Comparison of ENCODE assay signal across 8 mouse cellular contexts in genomic region chr9:64016648-64017400, GRCm38 (mm10). TPM values are rescaled to one million over a fixed set of nuclear protein-coding genes. Genes with fewer than 3 reads are reported as not detected.
DNase-seq lines count a peak whose midpoint lies in the region; ATAC-seq lines count a peak whose summit lies in the region.

No protein-coding gene starts in this region.

- H3K4me2 ChIP-seq in heart, embryonic 12.5 days, result peak overlapping the region; percentile 97
- peak overlapping the region; percentile 88 for H3K4me2 ChIP-seq in kidney, embryonic 16.5 days (replicated peaks; ENCODE audit: low read depth, low read length)
- H3K4me2 ChIP-seq in stomach, embryonic 15.5 days, result peak overlapping the region; percentile 95

- H3K9me3 ChIP-seq in erythroblast, embryonic 14.5 days (ENCODE audit: control insufficient read depth, low read length), result peaks cover 22% of the 10 kb centered on the region; the same call in 1 of the 2 replicates
- peaks cover 5% of the 10 kb centered on the region; the same call in 1 of the 2 replicates for H3K9me3 ChIP-seq in embryonic facial prominence, embryonic 10.5 days
- peaks cover 3% of the 10 kb centered on the region; the same call in 1 of the 2 replicates for H3K9me3 ChIP-seq in heart, embryonic 12.5 days (replicated peaks)
- H3K9me3 ChIP-seq in kidney, embryonic 16.5 days (ENCODE audit: low read length), result no peaks in the 10 kb centered on the region
- H3K9me3 ChIP-seq in stomach, embryonic 15.5 days, result no peaks in the 10 kb centered on the region

- WGBS in embryonic facial prominence, embryonic 10.5 days, result 2% methylated on average over 25 of the region's 25 CpGs
- 2% methylated on average over 25 of the region's 25 CpGs for WGBS in heart, embryonic 12.5 days
- WGBS in kidney, embryonic 16.5 days, result 3% methylated on average over 25 of the region's 25 CpGs
- WGBS in stomach, embryonic 15.5 days, result 6% methylated on average over 25 of the region's 25 CpGs

- H3K36me3 ChIP-seq in erythroblast, embryonic 14.5 days (ENCODE audit: control insufficient read depth), result peaks cover 3% of the 10 kb centered on the region; the same call in 1 of the 2 replicates
- H3K36me3 ChIP-seq in embryonic facial prominence, embryonic 10.5 days (replicated peaks), result peaks cover 43% of the 10 kb centered on the region
- H3K36me3 ChIP-seq in heart, embryonic 12.5 days, result peaks cover 65% of the 10 kb centered on the region
- peaks cover 13% of the 10 kb centered on the region for H3K36me3 ChIP-seq in kidney, embryonic 16.5 days (ENCODE audit: insufficient read depth, low read length)
- peaks cover 13% of the 10 kb centered on the region; the same call in 1 of the 2 replicates for H3K36me3 ChIP-seq in stomach, embryonic 15.5 days

- no peak for ATAC-seq in erythroblast, adult 5-6 weeks (replicated peaks; ENCODE audit: low FRiP score, poor library complexity, severe bottlenecking)
- no peak for ATAC-seq in heart, embryonic 12.5 days (ENCODE audit: insufficient number of reproducible peaks, low FRiP score)
- no peak for ATAC-seq in kidney, embryonic 16.5 days (ENCODE audit: low FRiP score, low TSS enrichment)
- ATAC-seq in stomach, embryonic 15.5 days (ENCODE audit: insufficient read depth, low FRiP score, low read depth), result no peak

- H3K27me3 ChIP-seq in erythroblast, embryonic 14.5 days (ENCODE audit: control insufficient read depth), result peaks cover 56% of the 10 kb centered on the region
- H3K27me3 ChIP-seq in embryonic facial prominence, embryonic 10.5 days (replicated peaks; ENCODE audit: low read depth, poor library complexity, severe bottlenecking), result peaks cover 23% of the 10 kb centered on the region
- no peaks in the 10 kb centered on the region for H3K27me3 ChIP-seq in heart, embryonic 12.5 days (replicated peaks)
- H3K27me3 ChIP-seq in kidney, embryonic 16.5 days (ENCODE audit: insufficient read depth, low read length), result no peaks in the 10 kb centered on the region
- no peaks in the 10 kb centered on the region for H3K27me3 ChIP-seq in stomach, embryonic 15.5 days (replicated peaks)

- H3K4me3 ChIP-seq in erythroblast, embryonic 14.5 days (replicated peaks), result peak overlapping the region; percentile 61
- peak overlapping the region; percentile 91 for H3K4me3 ChIP-seq in embryonic facial prominence, embryonic 10.5 days
- peak overlapping the region; percentile 77 for H3K4me3 ChIP-seq in heart, embryonic 12.5 days
- peak overlapping the region; percentile 97 for H3K4me3 ChIP-seq in kidney, embryonic 16.5 days (ENCODE audit: low read length)
- H3K4me3 ChIP-seq in stomach, embryonic 15.5 days (replicated peaks), result peak overlapping the region; percentile 80

- peaks cover 64% of the 10 kb centered on the region for H3K4me1 ChIP-seq in erythroblast, embryonic 14.5 days (ENCODE audit: control insufficient read depth)
- peaks cover 75% of the 10 kb centered on the region for H3K4me1 ChIP-seq in embryonic facial prominence, embryonic 10.5 days
- H3K4me1 ChIP-seq in heart, embryonic 12.5 days (replicated peaks), result peaks cover 37% of the 10 kb centered on the region
- H3K4me1 ChIP-seq in kidney, embryonic 16.5 days (ENCODE audit: insufficient read depth, low read length), result peaks cover 53% of the 10 kb centered on the region
- H3K4me1 ChIP-seq in stomach, embryonic 15.5 days, result peaks cover 42% of the 10 kb centered on the region

- peak overlapping the region; percentile 97 for H3K27ac ChIP-seq in embryonic facial prominence, embryonic 10.5 days (replicated peaks)
- H3K27ac ChIP-seq in heart, embryonic 12.5 days (ENCODE audit: poor library complexity, severe bottlenecking), result peak overlapping the region; percentile 99
- peak overlapping the region; percentile 99 for H3K27ac ChIP-seq in kidney, embryonic 16.5 days (ENCODE audit: low read length)
- H3K27ac ChIP-seq in stomach, embryonic 15.5 days, result peak overlapping the region; percentile 88

- DNase-seq in embryonic facial prominence, embryonic 10.5 days (ENCODE audit: low spot score), result peak; percentile 90
- peak; percentile 68 for DNase-seq in lung, postnatal 14 days
- DNase-seq in layer of hippocampus, adult 8-10 months (ENCODE audit: low spot score in 2 of 2), result no peak

- peak overlapping the region; percentile 100 for H3K9ac ChIP-seq in heart, embryonic 12.5 days
- peak overlapping the region; percentile 99 for H3K9ac ChIP-seq in kidney, embryonic 16.5 days (replicated peaks; ENCODE audit: low read length)
- H3K9ac ChIP-seq in stomach, embryonic 15.5 days, result no peak overlapping the region

RNA-seq across cellular contexts. Expression of gene Smad6, which starts 5.0 kb away (rescaled TPM):
- 0.62 TPM in 2 replicates for polyA plus RNA-seq in erythroblast, embryonic 14.5 days (2012)
- not detected in 2 replicates for total RNA-seq in erythroblast, adult 5-6 weeks (2015; ENCODE audit: low replicate concordance)
- total RNA-seq in erythroblast, adult 5-6 weeks (2017; ENCODE audit: low replicate concordance), result 0.60 TPM in 1 of 2 replicates, not detected in the other
- 7.2 and 7.3 TPM in 2 replicates for polyA plus RNA-seq in embryonic facial prominence, embryonic 10.5 days (2016; fragmentation: Nextera tagmentation; extraction: Ambion mirVana)
- 56.2 and 62.8 TPM in 2 replicates for polyA plus RNA-seq in heart, embryonic 12.5 days (2016; fragmentation: Nextera tagmentation; extraction: Ambion mirVana)
- 8.1 and 8.4 TPM in 2 replicates for polyA plus RNA-seq in kidney, embryonic 16.5 days (2015; fragmentation: Nextera tagmentation; extraction: Ambion mirVana)
- polyA plus RNA-seq in stomach, embryonic 15.5 days (2015; fragmentation: Nextera tagmentation; extraction: Ambion mirVana), result 10.0 and 10.8 TPM in 2 replicates
- total RNA-seq in layer of hippocampus, adult 8-10 months (2022), result 1 to 10 TPM; 1.7 to 2.5 (median 2.0) TPM

Comparison
In these comparisons a context has a peak if more than half of its experiments do, and no peak if none do; other contexts are left out.
1. DNase-seq: peak in embryonic facial prominence, embryonic 10.5 days (single experiment) and lung, postnatal 14 days (single experiment); none in layer of hippocampus, adult 8-10 months (0 of 2).
2. Peak in every context shown above with its lines, with median percentiles within 50 percentile points of each other: H3K4me3 ChIP-seq, H3K27ac ChIP-seq and H3K4me2 ChIP-seq.